Mouse (Mus musculus) mature B cell (primary cell): ENCODE measurements around the gene Myt1l.

Experiments used
- in situ Hi-C: fragments of 300-500 bp; cut with MboI; formaldehyde crosslinking; loops from 2 replicates; pipeline ENCODE4 v1.14.3; 2019

Gene Myt1l

GRCm38 (mm10) chr12:29815466-29815865, 287.3 kb downstream of the Myt1l start:
- in situ Hi-C loops = no loop called here

DNA sequence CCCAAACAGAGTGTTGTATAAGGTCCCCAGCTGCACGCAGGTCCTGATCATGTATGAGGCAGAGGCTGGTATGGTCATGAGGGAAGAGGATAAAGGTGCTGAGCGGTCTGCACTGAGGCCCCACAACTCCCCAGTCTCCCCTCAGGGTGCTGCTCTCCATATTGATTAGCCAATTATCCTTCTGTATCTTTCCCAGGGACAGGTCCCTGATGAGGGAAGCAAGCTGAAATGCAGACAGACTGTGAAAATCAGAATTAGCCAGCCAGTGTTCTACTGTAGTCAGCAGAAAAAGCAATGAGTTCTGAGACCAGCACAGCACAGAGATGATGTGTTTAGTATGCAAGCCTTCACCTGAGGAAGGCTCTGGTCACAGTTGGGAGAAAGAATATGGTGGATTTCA, 287.9 kb downstream of the Myt1l start:
- in situ Hi-C loops = no loop called here

- in situ Hi-C loops = no loop called here
Measured at GRCm38 (mm10) chr12:29816761-29817160, 288.6 kb downstream of the Myt1l start.

- in situ Hi-C loops = no loop called here
Measured at GRCm38 (mm10) chr12:29822216-29822615, 294.0 kb downstream of the Myt1l start.

- in situ Hi-C loops = no loop called here
Measured at GRCm38 (mm10) chr12:29823766-29824417, 295.7 kb downstream of the Myt1l start.

DNA sequence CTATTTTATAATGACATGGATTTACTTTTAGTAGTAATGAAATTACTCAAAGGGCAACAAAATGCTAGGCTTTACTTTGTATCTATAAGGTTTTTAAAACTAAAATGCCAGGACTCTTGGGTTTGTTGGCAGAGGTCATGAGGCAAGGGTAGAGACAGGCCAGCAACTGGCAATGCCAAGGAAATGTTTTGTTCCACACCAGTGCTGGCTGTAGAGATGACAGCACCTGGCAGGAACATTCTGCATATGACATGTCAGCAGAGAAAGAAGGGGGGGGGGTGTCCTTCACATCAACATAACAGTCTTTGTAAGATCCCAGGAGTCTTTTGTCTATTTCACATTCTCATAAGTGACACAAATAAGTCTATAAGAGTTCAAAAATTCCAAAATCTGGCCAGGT, 302.4 kb downstream of the Myt1l start:
- in situ Hi-C loops = no loop called here

DNA sequence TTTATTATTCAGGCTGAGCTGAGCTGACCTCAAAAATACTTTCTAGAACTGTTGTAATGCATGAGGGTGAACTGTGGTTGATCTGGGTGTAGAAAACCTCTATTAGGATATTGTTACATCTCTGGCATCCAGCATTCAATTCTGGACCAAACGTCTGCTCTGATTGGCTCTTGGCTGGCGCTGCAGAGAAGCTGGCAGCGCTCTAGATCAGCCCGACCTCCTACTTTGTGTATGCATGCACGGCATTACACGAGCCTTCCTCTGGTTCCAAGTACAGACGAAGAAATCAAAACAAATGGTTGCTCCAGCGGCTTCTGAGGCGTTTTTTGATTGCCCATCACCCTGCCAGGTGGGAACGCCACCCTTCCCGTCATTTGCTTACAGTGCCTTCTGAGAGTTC, 303.2 kb downstream of the Myt1l start:
- in situ Hi-C loops = no loop called here

GRCm38 (mm10) chr12:29837301-29837791, 309.2 kb downstream of the Myt1l start:
- in situ Hi-C loops = no loop called here

DNA sequence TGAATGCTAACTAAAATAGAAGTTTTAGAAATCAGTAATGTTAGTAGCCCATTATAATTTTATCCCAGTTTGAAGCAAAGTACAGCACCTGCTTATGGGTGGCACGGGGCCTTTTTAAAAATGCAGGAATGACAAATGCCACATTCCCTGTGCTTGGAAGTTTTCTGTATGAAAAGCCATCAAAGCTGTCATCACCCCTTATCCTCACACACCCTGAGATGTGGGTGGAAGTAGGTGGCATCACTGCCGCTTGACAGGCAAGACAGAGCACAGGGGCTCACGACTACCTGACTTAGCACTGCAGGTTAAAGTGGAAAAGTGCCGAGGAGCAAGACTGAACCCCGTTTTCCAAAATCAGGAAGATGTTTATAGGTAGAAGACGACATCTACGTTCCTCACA, 310.2 kb downstream of the Myt1l start:
- in situ Hi-C loops = no loop called here

DNA sequence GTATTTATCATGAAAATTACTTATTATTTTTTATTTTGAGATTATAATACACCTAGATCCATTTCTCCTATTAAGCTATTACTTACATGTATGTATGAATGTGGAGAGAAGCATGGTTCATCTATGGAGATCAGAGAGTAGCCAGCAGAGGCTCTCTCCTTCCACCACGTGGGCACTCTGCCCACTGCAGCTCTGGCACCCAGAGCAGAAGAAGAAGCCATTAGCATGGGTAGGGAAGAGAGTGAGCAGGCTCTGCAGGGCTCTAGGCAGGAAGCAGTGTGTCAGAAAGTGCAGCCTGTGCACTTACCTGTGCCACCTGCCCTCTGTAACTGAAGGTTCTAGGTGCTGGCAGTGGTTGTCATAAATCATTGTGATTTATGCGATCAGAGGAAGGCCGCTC, 321.8 kb downstream of the Myt1l start:
- in situ Hi-C loops = no loop called here

DNA sequence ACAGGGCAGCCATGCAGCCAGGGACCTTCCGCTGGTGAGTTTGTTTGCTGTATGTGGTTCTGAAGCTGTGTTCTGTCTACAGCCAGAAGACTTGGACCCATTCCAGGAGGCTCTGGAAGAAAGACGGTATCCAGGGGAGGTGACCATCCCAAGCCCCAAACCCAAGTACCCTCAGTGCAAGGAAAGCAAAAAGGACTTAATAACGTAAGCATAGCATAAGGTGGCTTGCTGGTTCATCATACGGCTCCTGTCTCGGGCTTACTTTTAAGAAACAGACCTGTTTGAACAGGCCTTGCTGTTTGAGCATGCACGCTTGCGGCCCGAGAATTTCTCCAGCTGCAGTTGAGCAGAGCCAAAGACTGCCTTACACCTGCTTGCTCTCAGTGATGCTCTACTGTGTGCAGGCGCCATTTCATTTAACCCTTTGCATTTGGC, 326.0 kb downstream of the Myt1l start:
- in situ Hi-C loops = no loop called here

- in situ Hi-C loops = no loop called here
Measured at GRCm38 (mm10) chr12:29855007-29855406, 326.8 kb downstream of the Myt1l start.

DNA sequence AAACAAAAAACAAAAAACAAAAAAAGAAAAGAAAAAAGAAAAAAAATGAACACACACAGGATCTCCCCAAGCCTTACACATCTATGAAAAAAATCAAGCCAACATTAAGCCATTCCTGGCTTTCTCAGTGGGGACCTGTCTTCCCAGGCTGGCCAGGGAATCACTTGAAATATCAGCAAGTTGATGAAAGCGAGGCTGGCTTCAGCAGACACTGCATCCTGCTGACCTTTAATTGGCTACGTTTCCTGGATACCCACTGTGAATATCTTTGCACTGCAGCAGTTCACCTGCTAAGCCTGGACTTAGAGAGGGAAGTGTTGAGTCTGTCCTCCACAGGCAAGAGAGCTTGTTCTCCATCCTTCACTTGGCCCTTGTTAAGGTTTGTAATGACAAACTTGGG, 332.8 kb downstream of the Myt1l start:
- in situ Hi-C loops = no loop called here

DNA sequence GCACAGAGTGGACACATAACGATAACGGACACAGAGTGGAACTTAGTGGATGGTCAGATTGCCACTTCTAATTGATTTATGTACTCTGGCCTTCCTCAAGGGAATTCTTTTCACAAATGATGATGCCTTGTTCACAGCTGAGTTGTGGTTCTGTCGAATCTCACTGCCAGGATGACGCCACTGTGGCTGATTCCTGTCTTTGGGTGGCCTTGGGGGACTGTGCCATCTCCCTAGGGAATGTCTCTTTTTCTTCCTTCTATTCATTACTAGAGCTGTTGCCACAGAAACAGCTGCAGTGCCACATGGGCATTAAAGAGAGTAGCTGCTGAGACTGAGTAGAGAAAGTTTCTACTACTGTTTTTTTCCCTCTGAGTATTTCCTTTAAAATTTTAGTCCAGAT, 340.1 kb downstream of the Myt1l start:
- in situ Hi-C loops = no loop called here

GRCm38 (mm10) chr12:29868781-29869180, 340.6 kb downstream of the Myt1l start:
- in situ Hi-C loops = no loop called here

GRCm38 (mm10) chr12:29872156-29872815, 344.1 kb downstream of the Myt1l start:
- in situ Hi-C loops = no loop called here

DNA sequence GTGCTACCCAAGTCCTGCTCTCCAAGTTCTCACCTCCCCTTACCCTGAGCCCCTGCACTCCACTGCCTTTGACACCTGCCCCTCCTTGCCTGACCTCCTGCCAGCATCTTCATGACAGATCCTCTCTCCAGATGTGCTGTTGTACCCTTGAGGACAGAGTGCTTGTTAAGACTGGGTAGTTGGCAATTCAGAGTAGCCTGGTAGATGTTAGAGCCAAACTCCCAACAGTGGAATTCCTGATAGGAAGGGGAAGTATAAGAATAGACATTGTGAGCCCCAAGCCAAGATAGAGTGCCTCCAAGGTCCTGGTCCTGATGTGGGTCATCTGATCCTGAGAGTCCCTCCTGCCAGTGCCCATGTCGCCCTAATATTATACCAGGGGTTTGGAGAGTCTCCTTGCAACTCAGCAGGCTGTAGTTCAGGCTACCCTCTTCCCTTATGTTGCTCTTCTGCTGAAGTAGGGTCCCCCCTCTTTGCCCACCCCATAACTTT, 345.1 kb downstream of the Myt1l start:
- in situ Hi-C loops = no loop called here

DNA sequence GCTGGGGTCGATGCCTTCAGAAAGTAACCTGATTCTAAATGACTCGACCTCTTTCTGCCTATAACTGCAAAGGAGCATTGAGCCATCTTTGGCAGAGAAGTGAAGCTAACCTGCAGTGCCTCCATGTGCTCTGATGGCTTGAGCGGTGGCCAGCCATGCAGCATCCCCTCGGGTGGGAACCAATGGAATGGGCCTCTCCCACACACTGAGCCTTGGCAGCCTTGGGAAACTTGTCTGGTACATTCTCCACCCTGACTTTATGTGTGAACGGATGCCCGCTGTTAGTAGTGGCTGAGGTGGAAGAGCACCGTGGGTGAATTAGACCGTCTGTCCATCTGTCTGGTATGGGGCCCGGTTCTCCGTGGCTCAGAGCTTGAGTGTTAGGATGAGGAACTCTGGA, 349.8 kb downstream of the Myt1l start:
- in situ Hi-C loops = no loop called here

DNA sequence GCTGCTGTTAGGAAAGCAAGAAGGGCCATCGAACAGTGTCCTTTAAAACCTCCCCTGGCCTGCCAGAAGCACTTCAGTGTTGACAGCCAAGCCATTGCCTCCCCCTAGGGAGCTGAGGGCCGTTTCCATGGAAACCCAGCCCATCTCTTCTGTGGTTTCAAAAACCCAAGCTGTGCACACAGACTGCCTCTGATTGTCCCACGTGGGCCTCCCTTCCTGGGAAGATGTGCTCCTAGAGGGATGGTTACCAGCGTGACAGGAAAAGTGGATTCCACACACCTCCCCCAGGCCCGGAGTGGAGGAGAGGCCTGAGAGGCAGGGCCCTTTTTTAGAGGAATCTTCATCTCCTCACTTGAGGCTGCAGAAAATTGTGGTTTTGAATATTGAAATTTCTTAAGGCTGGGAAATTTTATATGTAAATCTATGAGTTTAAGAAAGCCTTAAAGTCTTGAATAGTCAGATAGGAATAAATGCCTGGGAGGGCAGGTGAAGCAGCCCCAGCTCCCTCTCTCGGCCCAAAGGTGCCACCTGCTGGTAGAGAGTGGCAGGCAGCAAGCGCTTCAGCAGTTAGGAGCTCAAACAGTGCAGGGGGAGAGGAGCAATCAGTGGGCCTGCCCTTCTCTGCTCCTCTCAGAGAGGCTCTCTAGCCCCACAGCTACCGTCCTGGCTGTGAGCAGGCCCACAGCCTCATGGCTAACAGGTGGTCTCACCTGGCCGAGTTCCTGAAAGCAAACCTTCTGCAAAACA, 354.9 kb downstream of the Myt1l start:
- in situ Hi-C loops = no loop called here

- in situ Hi-C loops = no loop called here
Measured at GRCm38 (mm10) chr12:29884376-29884775, 356.2 kb downstream of the Myt1l start.

DNA sequence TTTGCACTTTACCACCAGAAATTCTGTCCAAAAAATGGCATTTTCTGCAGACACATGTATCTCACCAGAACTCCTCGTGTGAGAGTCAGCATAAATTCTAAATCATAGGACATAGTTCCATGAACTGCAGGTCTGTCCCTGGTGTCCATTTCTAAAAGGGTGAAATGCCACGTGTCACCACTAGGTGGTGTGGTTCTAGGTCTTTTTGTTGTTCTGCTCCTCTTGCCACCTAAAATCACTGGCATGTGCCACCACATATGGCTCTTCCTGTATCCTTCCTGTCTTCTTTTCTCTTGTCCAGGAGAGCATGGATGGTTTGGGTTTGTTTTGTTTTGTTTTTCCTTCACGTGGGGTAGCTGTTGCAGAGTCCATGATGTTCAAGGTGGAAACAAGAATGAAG, 366.5 kb downstream of the Myt1l start:
- in situ Hi-C loops = no loop called here

DNA sequence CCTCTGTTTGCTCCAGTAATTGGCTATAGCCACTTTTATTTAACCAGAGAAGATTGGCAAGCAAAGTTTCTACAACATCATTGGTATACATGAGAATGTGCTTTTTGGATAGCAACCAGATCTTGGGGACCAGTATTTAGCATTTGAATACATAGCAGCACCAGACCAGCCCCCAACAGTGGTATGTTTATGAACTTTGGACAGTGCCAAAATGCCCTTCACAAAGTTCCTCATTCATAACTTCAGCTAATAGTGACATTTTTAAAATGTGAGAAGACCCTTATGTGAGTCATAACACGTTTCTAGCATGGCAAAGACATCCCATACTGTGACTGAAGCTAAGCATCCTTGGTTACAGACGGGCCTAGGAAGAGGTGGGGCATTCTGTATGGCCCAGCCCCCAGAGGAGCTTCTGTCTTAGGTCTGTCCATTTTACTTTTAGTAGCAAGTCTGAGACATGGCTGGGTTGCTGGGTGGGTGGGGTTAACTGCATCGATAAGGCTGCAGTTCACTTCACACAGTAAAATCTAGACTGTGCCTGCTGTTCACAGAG, 369.4 kb downstream of the Myt1l start:
- in situ Hi-C loops = no loop called here
